Mouse (Mus musculus) cerebellum, adult 2 months (tissue): Measurements from ENCODE around the gene Adcyap1r1.

ENCODE experiments used
- CTCF ChIP-seq: fragments of 200-500 bp; IDR thresholded peaks from 2 replicates; pipeline ENCODE4 v1.5.1; 2011; ENCODE audit warnings: low read depth, mild to moderate bottlenecking, control low read depth, low read length, moderate library complexity, borderline replicate concordance; ENCODE audit not compliant: insufficient read depth
- POLR2A ChIP-seq: fragments of 200-500 bp; IDR thresholded peaks from 2 replicates; pipeline ENCODE4 v1.6.1; 2011; ENCODE audit warnings: low read length, control low read depth, borderline replicate concordance; ENCODE audit not compliant: insufficient read depth

- TF ChIP-seq POLR2A: no peak
- TF ChIP-seq CTCF: no peak
Observed at GRCm38 (mm10) chr6:55402041-55402776, 49.6 kb upstream of the Adcyap1r1 start.
